Mouse (Mus musculus) left cerebral cortex, adult 8-10 months (tissue): ENCODE data around the gene Shisa9. TPM values are rescaled to one million over a fixed set of nuclear protein-coding genes. Genes with fewer than 3 reads are reported as not detected.
A peak's percentile ranks its signal among the peaks of the same experiment; 100 is the strongest.

Source experiments
- DNase-seq, 2 experiments: peaks; one replicate each; pipeline ENCODE4 v3.0.0; 2022; ENCODE audit warnings: low spot score in 2 of 2
- total RNA-seq, 4 experiments: library from RNA; stranded (reverse); gene quantifications; 2 replicates each; pipeline ENCODE4 v1.2.4; 2022

Shisa9 gene
- total RNA-seq, 4 experiments from 2014 or later, result 53.1 to 61.3 (median 57.4) TPM

DNA sequence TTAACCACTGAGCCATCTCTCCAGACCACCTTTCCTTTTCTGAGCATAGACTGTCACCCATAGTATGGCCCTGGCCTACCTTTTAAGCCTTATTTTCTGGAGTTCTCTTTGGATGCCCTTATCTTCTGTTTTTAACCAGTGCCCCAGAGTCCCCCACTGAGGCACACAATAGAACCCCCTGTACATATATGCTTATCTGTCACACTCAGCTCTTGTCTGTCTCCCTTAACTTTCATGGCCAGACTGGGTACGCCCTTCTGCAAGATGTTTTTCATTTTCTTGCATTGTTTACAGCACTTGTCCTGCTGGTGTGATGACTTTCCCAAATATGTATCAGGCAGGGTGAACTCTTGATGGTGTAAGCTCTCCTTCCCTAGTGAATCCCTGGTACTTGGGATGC lies 68.1 kb downstream of the Shisa9 start:
- DNase-seq, result no peak

DNA sequence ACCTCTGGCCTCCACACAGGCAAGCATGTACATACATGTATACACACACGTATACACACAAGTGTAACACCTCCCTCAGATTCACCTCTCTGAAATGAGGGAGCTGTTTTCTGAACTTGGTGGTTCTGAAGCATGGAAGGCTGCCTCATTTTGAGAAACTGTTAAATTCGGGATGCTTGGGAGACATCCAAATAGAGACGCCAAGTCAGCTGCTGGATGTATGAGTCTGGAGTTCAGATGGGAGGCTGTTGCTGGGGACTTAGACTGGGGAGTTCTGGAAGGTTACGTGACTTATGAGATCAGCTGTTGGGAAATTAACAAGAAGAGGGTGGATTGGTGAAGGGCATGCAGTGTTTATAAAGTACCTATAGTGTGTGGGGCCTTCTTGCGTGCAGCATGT lies 88.7 kb downstream of the Shisa9 start:
- DNase-seq, result no peak

DNA sequence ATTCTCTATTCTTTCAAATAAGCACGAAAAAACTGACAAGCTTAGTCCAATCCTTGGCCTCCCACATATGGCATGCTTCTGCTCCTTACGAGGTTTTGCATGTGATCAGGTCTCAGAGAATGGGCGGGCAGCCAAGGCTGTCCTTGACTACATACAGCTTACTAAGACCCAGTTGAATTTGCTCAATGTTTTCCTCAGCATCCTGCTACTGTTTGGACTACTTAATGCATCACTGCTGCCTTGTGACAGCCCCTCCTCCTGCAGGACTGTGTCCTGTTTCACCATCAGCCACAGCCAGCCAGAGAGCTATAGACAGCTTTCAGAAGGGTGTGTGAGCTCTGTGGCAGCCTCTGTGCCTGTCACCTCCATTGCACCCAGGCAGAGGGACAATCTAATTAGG lies 92.4 kb downstream of the Shisa9 start:
- peak in 1 of 2 experiments; percentile 30 for DNase-seq

DNA sequence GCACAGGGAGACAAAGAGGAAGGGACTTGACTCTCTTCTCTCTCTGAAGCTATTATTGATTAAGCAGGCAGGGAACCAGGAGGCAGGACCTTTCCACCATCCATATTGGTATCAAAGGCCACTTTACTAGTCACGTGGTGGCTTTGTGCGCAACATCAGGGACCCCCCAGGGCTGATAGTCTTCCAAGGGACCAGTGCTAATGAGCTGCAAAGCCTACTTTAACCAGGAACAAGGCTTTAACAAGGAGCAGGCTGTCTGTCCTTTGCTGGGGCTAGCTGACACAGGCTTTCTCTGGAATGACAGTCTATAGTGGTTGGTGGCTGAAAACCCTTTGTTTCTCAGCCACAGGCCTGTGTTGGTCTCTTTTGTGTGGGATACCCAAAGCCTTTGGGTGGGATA lies 92.8 kb downstream of the Shisa9 start:
- DNase-seq, result no peak

DNA sequence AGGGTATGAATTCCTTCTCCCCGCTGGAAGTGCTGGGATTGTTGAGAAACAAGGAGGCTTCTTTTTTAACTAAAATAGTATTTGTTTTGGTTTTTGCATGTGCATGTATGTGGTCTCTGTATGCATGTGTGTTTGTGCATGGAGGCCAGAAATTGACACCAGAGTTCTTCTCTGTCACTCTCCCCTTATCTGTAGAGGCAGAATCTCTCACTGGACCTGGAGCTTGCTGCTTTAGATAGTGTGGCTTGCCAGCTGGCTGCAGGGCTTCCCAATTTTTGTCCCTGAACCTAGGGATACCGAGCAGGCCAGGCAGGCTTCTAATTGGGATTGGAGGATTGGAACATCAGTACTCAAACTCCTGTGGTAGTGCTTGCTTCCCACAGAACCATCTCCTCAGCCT lies 99.2 kb downstream of the Shisa9 start:
- DNase-seq, result no peak

DNA sequence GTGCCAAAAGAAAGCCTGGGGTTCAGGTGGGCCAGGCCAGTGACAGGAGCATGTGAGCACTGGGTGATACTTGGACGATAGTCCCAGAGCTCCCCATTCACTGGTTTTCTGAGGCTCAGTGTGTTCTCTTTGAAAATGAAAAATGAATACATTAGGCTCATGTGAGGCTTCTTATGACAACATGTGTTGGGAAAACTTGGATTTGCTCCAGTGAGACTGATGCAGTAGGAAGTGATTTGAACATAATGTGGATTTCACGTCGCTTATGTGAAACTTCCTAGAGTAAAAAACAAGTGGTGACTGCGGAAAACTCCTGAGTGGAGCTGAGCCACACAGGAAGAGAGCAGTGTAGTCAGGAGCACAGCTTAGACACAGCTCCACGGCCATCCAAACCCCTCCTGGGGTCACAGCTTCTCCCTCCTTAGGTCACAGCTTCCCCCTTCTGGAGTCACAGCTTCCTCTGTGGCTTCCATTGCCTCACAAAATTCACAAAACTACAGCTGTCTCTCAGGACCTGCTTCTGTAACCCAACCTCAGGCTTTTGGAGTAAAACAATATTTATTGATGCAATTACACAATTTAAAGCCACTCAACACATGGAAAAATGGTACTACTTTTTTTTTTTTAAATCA lies 106.8 kb downstream of the Shisa9 start:
- DNase-seq, result no peak

DNA sequence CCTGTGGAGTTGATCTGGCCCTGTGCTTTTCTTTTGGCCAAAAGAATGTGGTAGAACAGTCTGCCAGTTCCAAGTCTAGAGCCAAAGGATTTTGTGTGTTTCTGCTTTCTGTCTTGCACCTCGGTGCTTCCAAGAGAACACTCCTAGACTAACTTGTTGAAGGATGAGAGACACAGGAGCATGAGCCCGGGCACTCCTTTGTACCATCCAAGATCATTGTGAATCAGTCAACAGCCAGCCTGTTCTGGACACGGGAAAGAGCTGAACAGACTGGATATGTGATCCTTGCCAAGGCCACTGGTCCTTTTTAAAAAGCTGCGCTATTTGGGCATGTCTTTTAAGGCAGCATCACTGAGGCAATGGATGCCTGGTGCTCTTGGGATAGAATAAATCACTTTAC lies 109.3 kb downstream of the Shisa9 start:
- no peak for DNase-seq

DNA sequence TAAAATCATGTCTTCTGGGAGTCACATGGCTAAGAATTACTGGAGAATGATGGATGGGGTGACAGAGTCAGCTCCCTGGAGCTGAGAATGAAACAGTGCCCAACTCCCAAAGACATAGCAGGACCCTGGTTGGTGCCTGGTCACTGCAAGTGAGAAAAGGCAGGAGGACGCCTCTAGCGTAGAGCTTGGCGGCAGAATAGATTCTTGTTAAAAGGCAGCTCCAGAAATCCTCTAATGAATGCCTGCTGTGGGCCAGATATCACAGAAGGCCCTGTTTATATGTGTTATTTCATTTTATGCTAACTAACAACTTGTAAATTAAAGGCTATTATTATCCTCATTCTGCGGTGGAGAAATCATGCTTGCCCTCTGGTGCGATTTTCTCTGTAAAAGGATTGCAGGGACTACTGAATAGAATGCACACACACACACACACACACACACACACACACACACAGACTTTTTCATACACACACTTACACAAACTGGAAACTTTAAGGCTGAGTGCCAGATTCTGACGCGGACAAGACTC lies 110.9 kb downstream of the Shisa9 start:
- DNase-seq, result no peak

DNA sequence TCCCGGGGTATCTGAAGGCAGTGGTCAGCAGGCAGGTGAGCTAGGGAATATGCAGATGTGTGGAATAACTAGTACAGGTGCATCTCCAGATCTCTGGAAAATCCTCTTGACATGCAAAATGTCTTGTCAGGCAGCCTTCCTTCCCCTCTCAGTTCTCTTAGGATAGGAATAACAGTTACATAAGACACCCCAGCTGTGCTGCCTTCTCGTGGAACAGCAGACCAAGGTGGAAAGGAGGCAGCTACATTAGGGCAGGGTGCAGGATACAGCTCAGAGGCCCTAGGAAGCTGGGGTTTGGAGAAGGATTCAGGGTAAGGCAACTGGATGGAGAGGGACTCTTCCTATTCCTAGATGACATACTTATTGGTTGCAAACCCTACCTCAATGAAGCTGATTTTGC lies 111.5 kb downstream of the Shisa9 start:
- DNase-seq, result no peak

DNA sequence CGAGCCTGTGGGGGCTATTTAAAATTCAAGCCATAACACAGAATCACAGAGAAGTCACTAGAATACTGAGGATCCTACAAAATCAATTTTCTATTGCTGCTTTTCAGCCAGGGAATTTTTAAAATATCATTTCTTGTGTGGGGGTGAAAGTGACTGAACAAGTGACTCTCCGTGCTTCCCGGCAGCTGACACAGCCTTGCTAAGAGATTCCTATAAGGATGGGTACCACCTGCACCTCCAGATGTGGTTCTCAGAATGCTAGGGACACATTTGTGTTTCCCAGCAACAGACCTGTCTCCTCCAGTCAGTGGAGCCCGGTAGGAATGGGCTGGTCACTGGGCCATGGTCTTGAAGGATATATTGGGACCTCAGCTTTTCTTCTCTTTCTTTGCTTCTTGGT lies 124.5 kb downstream of the Shisa9 start:
- DNase-seq, result no peak

DNA sequence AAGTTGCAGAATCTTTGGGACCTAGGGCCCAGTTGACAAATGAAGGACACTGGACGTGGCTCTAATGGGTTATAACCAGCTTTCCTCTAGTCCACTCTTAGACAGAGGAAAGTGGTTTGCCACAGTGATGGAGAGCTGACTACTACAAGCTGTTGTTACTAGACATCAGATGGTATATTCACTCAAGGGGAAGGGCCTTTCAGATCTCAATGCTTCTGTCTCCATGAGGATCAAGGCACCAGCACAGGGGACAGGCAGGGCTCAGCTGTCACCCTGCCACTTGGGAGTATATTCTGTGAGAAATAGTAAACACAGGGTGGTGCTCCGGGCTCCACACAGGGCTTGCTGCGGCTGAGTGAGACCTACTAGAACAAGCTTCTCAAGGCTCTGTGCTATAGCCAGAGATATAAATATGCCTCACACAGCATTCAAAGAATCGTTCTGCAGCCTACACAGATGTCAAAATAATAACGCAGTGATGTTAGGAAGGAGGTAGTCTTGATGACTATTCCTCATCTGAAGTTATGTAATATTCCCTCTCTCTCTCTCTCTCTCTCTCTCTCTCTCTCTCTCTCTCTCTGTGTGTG lies 127.0 kb downstream of the Shisa9 start:
- DNase-seq, result no peak

DNA sequence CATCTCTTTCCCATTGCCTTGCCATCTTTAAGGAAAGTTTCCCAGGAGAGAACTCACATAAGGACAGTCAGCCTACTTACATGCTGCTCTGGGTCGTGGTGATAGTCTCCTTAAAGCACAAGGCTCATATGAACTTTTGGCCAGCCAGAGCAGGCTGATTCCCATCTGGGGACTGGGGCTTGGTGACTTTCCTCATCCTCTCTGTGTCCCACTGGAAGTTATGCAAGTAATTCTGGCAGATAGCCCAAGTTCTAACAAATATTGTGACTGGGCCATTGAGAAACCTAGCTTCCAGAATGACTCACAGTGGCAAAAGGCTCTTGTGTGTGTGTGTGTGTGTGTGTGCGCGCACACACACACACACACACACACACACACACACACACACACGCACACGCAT lies 130.5 kb downstream of the Shisa9 start:
- DNase-seq, result no peak

DNA sequence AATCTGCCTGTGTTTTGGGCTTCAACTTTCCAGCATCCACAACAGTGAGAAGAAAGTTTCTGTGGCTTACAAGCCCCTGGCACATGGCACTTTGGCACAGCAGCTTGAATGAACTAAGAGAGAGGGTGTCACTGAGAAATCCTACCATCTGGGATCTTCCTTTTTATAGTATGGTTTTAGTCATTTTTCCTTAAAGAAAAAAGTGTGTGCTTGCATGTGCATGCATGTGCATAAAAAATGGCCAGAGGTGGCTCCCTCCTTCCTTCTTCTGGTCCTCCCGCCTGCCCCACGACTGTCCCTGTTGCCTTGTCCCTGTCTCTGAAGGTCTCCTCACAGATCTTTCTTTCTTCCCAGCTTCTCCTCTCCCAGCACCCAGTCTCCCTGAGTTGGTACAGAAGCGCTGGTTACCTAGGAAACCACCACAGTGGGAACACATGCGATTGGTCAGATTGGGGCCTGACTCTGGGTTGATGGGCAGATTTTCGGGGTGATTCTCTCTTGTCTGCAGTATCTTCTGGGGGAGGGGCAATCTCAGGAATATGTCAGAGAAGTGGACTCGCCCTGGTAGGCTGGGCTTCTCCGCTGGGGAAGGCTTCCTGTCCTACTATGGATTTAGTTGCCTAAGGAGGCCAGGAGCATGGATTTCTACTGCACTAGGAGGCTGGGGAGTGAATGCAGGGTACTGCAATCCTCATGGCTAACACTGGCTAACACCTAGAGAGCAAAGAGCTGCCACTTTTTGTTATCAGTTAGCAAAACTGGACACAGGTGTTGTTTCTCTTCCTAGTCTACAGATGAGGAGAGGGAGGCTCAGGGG lies 131.3 kb downstream of the Shisa9 start:
- DNase-seq, result peak in 1 of 2 experiments; percentile 58

DNA sequence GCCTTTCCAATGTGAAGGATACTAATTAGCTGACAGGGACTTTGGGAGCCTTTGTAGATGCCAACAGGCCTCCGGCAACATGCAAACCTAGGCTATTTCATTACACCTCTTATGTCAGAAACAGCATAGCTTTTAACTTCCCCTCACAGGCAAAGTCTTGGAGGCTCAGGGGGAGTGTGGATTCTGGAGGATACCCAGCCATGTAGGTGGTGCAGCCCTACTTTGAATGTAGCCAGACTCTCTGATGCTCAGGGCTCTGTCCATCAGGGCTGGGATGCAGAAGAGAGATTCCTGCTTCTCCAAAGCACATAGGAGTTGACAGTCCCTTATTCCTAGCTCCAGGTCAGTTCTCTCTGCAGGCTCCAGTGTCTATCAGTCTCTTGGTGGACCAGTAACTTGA lies 133.0 kb downstream of the Shisa9 start:
- DNase-seq, result no peak

DNA sequence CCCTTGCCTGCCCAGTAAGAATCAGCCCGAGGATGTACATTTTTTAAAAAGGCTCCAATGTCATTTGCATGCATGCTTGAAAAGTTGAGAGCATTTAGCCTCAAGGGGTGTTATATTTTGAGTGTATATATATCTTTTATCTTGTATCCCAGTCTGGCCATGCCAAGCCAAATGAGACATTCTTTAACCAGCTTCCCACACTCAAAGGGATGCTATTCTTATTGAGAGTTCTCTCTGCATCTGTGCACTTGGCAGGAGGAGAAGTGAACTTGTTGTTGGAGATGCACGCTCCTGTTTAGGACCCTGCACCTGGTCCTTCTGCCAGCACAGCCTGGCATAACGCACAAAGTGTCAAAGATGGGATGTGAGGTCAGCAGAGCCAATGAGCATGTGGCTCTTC lies 135.6 kb downstream of the Shisa9 start:
- peak in 1 of 2 experiments; percentile 56 for DNase-seq

DNA sequence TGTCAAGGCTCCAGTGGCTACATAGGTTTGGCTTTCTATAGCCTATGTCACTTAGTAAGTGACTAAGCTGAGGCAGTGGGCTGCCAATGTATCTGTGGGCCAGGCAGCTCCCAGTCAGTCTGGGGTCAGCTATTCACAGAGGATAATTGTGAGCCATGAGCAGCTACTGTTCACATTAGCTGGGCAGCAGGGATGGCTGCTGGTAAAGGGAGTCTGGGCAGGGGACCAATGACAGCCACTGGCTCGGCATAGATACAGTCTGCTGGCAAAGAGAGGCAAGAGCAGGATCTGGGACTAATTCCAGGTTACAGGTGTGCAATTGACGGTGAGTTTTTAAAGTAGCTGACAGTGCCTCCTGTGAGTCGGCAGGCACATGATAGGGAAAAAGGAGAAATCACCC lies 145.9 kb downstream of the Shisa9 start:
- DNase-seq, result no peak

DNA sequence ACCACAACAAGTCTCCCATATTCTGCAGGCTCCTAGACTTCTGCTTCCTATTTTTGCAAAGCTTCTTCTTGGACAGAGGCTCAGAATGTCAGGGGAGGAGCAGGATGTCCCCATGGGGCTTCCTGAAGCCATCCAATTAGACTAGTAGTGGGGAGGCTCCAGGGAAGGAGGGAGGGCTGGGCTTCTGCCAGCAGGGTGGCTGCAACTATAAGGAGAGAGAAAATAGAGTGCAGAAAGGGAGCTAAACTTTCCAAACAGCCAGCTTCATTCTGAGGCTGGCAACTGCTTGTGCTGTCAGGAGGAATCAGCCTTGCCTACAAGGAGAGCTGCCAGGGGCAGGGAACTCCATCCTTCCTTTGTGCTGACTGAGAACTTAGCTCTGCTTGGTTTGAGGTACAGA lies 162.8 kb downstream of the Shisa9 start:
- peak in 1 of 2 experiments; percentile 28 for DNase-seq

DNA sequence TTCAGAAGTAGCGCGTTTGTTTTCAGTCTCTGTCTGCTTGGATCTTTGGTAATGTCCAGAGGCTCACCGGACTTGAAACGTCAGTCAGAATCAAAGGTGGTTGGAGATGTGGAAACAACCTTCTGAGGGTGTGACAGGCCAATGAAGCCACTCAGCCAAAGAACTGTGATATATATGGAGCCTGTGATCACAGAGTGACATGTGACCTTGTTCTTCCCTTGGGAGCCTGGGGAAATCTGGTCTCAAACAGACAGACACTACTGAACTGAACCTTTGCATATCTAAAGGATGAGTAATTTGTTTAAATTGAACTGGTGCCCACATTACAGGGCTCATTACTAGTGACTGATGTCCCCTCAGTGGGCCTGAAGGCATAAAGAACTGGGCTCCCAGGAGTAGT lies 168.1 kb downstream of the Shisa9 start:
- no peak for DNase-seq

DNA sequence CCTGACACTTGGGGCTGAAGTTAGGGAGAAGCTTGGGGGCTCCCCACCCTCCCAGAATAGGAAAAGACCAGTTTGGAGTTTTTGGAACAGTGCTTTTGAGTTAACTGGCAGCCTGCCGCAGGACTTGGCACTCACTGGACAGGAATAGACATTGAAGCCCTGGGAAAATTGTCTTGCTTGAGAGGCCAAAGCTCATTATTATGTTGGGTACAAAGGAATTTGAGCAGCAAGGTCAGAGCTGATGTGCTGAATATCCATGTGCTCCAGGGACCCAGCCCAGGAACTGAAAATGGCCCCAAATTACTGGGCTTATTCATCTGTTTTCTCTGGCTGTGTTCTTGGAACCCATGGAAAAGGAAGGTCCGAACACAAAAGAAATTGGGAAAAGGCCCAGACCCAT lies 170.6 kb downstream of the Shisa9 start:
- DNase-seq, result peak; percentile 26 to 57

DNA sequence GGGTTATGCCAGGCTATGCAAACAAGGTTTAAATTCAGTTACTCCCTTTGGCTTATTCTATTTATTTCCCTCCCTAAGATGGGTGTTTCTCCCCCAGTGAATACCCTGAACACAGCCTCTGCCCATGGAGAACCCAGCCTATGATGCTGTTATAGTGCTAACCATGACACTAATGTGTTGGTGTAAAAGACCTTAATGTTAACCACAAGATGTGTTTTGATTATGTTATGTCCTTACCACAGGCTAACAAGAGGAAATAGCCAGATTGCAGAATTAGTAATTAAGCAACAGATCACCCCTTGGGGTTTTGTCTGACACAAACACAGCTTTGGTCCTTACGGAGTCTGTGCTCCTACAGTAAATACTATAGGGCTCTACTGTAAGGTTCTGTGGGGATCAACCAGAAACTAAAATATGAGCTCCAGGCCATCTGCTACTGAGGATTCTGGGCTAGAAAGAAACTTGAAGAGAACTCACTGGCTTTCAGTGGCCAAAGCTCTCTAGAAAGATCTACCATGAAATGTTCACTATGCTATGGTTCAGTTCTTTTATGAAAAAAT lies 189.6 kb downstream of the Shisa9 start:
- no peak for DNase-seq

DNA sequence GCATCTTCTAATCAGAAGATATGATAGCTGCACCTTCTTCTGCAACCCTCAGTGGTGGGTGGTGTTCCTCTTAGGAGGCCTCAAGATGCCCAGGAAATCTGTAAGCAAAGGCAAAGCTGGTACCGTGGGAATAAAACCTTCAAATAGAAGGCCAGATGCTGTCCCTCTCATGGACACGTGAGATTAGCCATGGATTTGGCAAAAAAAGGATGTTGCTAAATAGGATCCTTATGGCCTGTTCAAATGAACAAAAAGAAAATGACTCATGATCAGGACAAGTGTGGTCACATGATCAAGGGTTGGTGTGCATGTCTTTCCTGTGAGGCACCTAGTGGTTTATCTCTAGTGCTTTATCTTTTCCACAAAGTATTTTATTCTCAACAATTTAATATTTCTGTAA lies 194.1 kb downstream of the Shisa9 start:
- peak in 1 of 2 experiments; percentile 18 for DNase-seq

DNA sequence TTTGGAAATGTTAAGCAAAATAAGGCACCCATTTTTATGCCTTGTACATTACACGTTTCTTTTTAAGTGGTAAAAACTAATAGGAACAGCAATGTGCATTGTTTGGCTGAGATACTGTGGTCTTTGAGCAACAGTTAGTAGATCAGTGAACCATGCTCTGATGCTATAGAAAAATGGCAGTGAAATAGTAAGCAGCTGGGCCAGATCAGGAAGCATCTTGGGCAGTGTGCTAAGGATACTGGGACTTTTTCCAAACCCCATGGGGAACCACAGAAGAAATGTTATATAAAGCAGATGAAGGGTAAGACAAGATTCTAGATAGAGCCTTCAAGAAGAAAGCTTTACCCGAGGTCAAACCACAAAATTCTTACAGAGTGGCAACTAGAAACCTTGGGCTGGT lies 205.8 kb downstream of the Shisa9 start:
- no peak for DNase-seq
